Mouse (Mus musculus) adrenal gland, adult 8-10 months (tissue): Measurements from ENCODE around the gene Hsf2bp. TPM values are rescaled to one million over a fixed set of nuclear protein-coding genes. Genes with fewer than 3 reads are reported as not detected.

Source experiments
- DNase-seq: peaks from one replicate; pipeline ENCODE4 v3.0.0; 2022
- total RNA-seq, 4 experiments: library from RNA; stranded (reverse); gene quantifications; 2 replicates each; pipeline ENCODE4 v1.2.4; 2022

Gene Hsf2bp
- total RNA-seq, 4 experiments from 2014 or later, result 1.1 to 2.2 (median 1.4) TPM

DNA sequence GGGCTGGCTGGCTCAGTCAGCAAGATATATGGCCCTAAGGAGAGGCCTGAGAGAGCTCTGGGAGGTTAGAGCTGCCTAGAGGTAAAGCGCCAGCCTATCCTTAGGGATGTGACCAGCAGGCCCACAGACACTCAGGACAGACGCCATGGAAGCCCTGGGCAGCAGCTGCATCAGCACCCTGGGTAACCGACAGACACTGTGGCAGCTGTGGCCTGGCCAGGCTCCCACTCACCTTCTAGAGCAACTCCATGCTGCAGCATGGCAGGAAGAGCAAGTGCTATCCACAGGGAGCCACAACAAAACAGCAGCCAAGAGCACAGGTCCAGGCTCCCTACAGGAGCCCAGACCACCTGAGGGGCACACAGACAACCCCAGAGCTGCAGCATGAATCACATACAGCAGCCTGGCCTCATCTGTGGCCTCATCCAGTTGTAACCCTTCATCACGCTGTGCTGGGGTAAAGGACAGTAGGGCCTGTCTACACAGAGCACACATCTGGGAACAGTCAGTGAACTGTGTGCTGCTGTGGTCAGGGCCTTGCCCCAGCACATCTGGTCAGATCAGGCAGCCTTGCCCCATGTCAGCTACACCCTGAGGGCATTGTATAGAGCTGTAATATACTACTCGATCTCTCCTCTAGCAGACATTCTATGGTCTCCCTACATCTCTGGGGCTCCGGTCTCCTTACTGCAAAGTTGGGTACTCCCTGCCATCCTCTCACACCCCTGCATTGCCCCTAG is 100.9 kb downstream of the Hsf2bp start:
- DNase-seq, result no peak

DNA sequence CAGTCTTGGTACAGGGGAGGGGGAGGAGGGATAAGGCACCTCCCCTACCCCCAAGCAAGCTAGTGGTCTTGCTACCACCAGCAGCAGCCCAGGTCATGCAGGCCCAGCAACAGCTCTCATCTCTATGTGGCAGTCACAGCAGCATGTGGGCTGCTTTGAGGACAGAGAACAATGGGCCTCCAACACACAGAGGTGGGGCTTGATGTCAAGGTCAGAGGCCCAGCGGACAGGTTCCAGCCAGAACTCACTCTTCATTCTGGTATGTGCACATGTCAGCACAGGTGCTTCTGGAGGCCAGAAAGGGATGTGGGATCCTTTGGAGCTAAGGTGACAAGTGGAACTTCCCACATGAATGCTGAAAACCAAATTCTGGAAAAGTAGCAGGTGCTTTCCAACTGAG is 102.2 kb downstream of the Hsf2bp start:
- DNase-seq, result no peak

GRCm38 (mm10) chr17:31931499-31931898 is 104.7 kb downstream of the Hsf2bp start:
- DNase-seq, result no peak

DNA sequence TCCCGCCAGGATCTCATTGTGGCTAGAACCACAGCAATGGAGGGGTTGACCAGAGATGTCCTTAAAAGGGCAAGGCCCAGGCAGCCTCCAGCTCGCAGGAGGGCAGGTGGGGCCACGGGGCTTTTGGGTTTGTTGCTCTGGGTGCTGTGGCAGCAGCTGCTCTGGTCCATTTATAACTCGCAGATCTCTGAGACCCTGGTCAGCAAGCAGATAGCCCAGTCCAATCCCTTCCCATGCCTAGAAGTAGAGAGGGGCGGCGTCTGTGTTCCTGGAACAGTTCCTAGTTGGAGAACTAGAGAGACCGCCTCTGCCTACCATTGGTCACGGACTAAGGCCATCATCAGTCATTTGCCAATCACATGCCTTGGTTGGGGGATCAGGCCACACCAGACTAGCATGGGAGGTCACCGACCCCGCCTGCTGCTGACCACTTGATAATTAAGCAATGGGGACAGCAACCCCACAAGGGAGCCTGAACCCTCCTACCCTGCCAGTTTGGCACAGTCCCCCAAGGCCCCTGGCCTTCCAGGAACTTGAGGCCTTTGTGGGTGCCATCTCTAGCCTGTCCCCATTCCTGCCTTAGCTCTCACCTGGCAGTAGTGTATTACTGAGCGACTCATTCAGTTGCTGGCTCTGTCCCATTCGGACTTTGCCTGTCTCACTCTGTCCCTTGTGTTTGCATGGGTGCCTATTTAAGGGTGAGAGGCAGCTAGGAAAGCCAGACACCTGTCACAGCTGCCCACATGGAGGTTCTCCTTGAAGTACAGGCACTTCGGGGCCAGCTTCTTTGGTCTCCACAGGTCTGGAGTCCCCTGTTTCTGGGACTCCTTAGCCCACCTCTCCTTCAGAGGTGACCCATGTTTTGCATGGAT is 106.1 kb downstream of the Hsf2bp start:
- DNase-seq, result no peak

- no peak for DNase-seq
Measured at GRCm38 (mm10) chr17:31929032-31929431, 107.1 kb downstream of the Hsf2bp start.

DNA sequence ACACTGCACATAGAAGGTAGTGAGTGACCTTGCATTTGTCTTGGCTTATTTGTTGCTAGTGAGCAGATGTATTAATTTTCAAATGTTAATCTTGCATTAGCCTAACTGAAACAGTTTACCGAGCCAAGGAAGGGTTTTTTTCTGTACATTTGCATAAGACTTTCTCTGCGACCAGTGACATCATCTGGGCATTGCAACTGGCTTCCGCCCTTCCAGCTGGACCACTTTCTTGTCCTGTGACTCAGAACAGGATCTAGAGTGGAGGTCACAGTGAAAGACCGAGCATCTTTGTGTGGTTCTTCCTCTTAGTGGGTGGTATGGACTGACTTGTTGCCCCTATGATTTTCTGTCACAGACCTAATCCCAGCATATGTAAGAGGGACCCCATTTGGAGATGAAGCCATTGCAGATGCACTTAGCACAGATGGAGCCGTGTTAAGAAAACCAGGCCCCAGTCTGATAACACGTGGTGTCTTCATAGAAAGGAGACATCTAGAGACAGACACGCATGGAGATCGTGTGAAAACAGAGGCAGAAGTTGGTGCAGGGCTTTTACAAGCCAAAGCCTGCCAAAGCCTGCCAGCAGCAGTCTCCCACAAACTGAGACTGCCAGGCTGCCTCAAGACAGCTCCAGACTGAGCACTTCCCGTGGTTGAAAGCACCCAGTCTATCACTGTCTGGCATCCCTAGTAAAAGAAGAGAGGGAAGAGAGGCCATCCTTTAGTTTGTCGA is 108.1 kb downstream of the Hsf2bp start:
- DNase-seq, result no peak

- DNase-seq, result no peak
Measured at GRCm38 (mm10) chr17:31924229-31924628, 111.9 kb downstream of the Hsf2bp start.

GRCm38 (mm10) chr17:31923310-31923970 is 112.7 kb downstream of the Hsf2bp start:
- no peak for DNase-seq

GRCm38 (mm10) chr17:31920589-31921190 is 115.5 kb downstream of the Hsf2bp start:
- peak; percentile 36 for DNase-seq

DNA sequence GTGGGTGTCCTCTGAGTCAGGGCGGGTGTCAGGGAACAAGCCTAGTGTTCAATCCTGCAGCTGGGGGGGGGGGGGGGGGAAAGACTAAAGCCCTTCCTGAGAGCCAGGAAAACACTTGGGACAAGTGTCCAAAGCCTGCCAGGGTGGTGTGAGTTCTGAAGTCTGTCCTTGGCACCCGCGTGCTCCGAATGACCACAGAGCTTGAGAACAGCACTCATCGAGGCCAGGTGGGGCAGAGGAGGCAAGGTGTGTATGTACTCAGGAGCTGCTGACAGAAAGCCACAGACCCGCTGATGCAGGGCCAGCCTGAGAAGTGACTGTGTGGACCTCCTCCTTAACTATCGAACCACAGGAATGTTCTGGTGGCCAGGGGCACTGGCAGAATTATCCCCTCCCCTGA is 116.5 kb downstream of the Hsf2bp start:
- DNase-seq, result no peak

GRCm38 (mm10) chr17:31918374-31918773 is 117.8 kb downstream of the Hsf2bp start:
- DNase-seq, result no peak

DNA sequence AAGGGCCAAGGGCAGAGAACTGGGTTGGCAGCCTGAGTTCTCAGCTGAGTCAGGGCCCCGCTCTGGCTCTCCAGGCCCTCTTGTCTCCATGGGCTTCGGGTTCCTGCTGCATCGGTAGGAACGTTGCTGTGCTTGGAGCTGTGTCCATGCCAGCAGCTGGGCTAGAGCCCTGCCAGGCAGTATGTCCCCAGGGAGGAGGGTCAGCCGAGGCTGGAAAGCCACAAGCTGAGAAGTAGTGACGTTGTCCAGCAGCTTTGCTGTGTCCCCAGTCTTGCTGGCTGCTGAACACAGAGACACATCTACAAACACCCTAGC is 119.7 kb downstream of the Hsf2bp start:
- no peak for DNase-seq

GRCm38 (mm10) chr17:31915756-31916460 is 120.2 kb downstream of the Hsf2bp start:
- DNase-seq, result no peak

- DNase-seq, result no peak
Measured at GRCm38 (mm10) chr17:31914323-31914722, 121.8 kb downstream of the Hsf2bp start.

DNA sequence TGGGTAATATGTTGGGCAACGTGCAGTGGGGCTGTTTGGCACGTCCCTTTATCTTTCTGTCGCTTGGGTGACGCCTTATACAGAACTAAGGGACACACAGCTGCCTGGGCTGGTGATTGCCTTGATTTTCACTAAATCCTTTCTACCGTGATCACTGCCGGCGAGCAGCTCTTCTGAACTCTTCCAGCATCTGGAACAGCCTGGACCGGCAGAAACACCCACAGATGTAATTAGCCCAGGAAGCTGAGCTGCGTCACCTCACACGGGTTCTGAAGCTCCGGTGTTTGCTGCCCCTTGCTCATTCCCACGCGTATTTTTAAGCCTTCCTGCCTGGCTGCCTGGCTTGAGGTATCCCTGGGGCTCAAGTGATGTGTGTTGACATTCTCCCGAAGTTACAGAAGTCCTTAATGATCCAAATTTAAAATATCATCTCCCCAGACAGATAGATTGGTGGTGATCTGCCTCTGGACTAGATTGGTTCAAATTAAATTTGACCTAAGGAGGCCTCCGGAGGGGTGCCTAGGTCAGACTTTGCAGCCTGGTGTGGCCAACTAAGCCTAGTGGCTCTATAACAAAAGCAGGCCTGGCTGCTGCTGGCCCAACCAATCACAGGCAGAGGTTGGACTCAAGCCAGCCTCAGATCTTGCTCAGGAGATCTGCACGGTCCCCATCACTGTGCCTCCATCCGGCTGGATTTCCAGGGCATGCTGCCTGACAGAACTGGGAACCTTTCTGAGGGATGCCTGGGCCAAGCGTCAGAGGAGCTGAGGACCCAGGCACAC is 123.1 kb downstream of the Hsf2bp start:
- no peak for DNase-seq

DNA sequence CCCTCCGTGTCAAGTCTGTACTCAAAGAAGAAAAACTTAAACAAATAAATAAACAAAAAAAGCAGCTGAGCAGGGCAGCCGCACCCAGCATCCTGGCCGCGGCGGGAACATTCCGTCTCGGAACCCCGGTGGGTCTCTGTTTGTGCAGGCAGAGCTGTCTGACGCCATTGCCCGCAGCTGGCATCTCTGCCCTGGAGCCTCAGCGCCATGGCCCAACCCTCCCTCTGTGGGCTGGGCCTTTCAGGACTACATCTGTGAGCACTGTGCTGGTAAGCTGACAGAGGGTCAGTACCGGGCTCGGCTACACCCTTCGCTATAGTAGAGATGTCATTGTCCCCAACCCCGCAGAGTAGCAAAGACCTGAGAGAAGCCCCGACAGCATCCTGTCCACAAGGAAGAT is 123.8 kb downstream of the Hsf2bp start:
- no peak for DNase-seq

DNA sequence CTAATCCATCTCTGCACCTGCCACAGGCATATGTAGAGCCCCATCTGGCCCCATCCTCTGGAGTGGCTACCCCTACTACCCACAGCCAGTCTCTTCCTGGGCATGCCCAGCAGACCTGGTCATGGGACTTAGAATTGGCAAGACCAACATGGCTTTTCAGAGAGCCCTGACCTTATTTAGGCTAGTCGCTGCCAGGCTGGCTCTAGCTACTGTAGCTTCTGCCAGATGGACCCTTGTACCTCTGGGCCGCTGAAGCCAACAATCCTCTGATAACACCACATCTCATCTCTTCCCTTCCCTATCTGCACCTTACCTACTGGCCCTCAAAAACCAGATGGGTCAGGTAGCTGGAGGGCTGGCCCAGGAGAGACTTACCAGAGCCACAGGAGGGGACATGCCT is 127.2 kb downstream of the Hsf2bp start:
- no peak for DNase-seq

DNA sequence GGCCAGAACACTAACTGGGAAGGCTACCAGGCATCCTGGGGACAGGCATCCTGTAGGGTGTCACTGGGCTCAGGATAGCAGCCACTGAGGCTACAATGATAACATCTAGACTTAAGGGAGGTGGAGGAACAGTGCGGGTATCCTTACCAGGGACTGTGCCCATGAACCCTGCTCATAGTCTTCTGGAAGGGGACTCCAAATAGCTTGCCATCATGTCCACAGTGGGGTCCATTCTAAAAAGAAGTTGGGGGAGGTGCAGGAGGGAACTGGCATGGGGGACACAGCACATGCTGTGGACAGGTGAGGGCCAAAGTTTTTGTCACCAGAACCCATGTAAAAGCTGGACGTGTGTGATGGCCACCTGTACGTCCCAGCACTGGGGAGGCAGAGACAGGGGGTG is 129.7 kb downstream of the Hsf2bp start:
- no peak for DNase-seq

DNA sequence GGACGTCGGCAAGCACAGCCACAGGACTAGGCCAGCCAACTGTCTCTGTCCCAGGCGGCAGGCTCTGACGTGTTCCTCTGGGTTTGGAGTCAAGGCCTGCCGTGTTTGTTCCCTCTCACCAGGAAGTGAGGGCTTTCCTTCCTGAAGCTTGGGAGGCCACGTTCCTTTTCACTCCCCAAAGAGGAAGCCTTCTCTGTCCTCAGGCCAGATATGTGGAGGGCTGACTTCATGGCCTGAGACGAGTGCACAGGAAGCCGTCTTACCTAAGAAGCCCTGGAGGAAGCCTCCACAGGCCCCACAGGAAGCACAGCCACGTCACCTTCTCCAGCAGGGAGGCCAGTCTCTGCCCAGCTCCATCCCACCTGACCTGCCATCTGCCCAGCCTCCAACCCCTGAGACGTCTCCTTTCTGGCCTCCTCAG is 130.3 kb downstream of the Hsf2bp start:
- DNase-seq, result peak; percentile 66

DNA sequence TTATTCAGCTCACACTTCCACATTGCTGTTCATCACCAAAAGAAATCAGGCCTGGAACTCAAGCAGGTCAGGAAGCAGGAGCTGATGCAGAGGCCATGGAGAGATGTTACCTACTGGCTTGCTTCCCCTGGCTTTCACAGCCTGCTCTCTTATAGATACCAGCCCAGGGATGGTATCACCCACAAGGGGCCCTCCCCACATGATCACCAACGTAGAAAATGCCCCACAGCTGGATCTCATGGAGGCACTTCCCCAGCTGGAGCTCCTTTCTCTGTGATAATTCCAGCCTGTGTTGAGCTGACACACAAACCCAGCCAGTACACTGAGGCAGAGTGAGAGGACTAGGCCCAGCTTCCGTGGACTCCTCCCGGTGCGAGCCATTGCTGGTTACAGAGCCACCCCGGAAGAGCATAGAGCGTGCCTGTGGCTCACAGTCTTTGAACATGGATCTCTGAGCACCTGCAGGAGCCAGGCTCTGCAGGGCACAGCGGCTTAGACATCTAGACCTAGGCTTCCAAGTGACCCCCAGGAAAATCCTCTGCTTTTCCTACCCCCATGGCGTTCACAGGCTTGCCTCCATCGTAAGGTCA is 130.9 kb downstream of the Hsf2bp start:
- DNase-seq, result no peak
